Mouse (Mus musculus) stomach, embryonic 14.5 days (tissue): ENCODE data around the gene Stra6l. TPM values are rescaled to one million over a fixed set of nuclear protein-coding genes. Genes with fewer than 3 reads are reported as not detected.

Experiments
- ATAC-seq: fragments of 200-750 bp; cut with Nextera tagmentation; 2 replicates; pipeline ENCODE4 v1.8.0; 2017; ENCODE audit warnings: low read depth, moderate TSS enrichment; ENCODE audit not compliant: insufficient number of reproducible peaks, insufficient read depth, low FRiP score
- H3K27ac ChIP-seq: fragments of 300-500 bp; sonication (generic); 2 replicates; pipeline ENCODE4 v1.5.1; 2014; ENCODE audit warnings: mild to moderate bottlenecking, low read length, moderate library complexity, mixed read lengths
- H3K27me3 ChIP-seq: fragments of 300-500 bp; sonication (generic); 2 replicates; pipeline ENCODE4 v1.6.1; 2014; ENCODE audit warnings: low read length, control low read depth, mixed read lengths; ENCODE audit not compliant: control insufficient read depth, insufficient read depth
- H3K36me3 ChIP-seq: fragments of 300-500 bp; sonication (generic); 2 replicates; pipeline ENCODE4 v1.6.1; 2014; ENCODE audit warnings: mild to moderate bottlenecking, control low read depth, low read length, moderate library complexity, mixed read lengths; ENCODE audit not compliant: control insufficient read depth, insufficient read depth
- H3K4me1 ChIP-seq: fragments of 300-500 bp; sonication (generic); 2 replicates; pipeline ENCODE4 v1.6.1; 2014; ENCODE audit warnings: low read length, control low read depth, mixed read lengths; ENCODE audit not compliant: control insufficient read depth, insufficient read depth
- H3K4me2 ChIP-seq: fragments of 300-500 bp; sonication (generic); replicated peaks from 2 replicates; pipeline ENCODE4 v1.6.1; 2014; ENCODE audit warnings: low read depth, low read length, control low read depth
- H3K4me3 ChIP-seq: fragments of 300-500 bp; sonication (generic); 2 replicates; pipeline ENCODE4 v1.5.1; 2014; ENCODE audit warnings: low read depth, low read length, control low read depth
- H3K9ac ChIP-seq: fragments of 300-500 bp; sonication (generic); replicated peaks from 2 replicates; pipeline ENCODE4 v1.6.1; 2014; ENCODE audit warnings: low read depth, mild to moderate bottlenecking, control low read depth, low read length, moderate library complexity, mixed read lengths
- H3K9me3 ChIP-seq: fragments of 300-500 bp; sonication (generic); 2 replicates; pipeline ENCODE4 v1.6.1; 2016; ENCODE audit warnings: low read depth, low read length, control low read depth; ENCODE audit not compliant: control insufficient read depth
- WGBS: fragments of 180-500 bp; shearing (Covaris S2); extraction: QIAGEN DNeasy Blood & Tissue Kit; methylation state at CpG from one replicate; pipeline ENCODE4 v1.1.7; 2014; 5-methylcytosine and 5-hydroxymethylcytosine counted together
- polyA plus RNA-seq: library from polyadenylated mRNA; unstranded; fragments of >200 nt; fragmentation: Nextera tagmentation; extraction: Ambion mirVana; gene quantifications from 2 replicates; pipeline ENCODE4 v1.2.1, GENCODE M21; 2014

The Stra6l gene
- polyA plus RNA-seq, 1 experiment from 2014 or later, result 0.12 TPM

DNA sequence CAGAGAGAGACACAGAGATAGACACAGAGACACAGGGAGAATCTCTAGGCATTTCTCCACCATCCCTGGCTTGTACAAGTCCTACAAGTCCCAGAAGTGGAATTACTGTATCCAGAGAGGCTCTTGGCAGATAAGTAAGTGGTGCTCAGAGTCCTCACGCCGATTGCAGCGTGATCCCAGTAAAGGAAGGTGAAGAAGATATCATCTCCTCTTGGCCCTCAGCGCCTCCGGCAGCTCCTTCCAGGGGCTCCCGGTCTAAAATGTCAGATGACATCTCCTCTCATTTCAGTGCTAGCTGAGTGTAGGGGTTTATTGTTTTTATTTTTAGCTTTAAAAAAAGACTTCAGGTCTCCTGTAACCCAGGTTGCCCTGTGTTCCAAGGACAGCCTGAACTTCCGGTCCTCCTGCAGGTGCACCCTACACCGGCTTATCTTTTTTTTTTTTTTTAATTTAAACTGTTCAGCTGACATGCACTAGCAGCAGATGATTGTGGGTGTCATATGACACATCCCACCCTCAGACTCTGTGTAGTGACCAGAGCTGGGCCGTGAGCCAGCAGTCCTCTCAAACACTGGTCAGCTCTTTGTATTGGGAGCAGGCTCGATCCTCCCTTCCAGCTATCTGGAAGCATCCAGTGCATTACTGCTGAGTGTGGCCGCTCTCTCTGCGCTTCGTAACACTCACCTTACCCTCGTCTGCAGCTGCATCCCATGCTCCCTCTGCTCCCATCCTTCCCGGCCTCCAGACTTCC, 5.2 kb downstream of the Stra6l start:
- H3K9ac ChIP-seq, result no peak overlapping the region
- H3K4me1 ChIP-seq, result no peaks in the 10 kb centered on the region
- H3K9me3 ChIP-seq, result no peaks in the 10 kb centered on the region
- no peaks in the 10 kb centered on the region for H3K27me3 ChIP-seq
- no peak overlapping the region for H3K27ac ChIP-seq
- ATAC-seq, result no peak
- H3K4me2 ChIP-seq, result no peak overlapping the region
- H3K4me3 ChIP-seq, result no peak overlapping the region
- no peaks in the 10 kb centered on the region for H3K36me3 ChIP-seq
- 64% methylated on average over 15 of the region's 15 CpGs for WGBS

DNA sequence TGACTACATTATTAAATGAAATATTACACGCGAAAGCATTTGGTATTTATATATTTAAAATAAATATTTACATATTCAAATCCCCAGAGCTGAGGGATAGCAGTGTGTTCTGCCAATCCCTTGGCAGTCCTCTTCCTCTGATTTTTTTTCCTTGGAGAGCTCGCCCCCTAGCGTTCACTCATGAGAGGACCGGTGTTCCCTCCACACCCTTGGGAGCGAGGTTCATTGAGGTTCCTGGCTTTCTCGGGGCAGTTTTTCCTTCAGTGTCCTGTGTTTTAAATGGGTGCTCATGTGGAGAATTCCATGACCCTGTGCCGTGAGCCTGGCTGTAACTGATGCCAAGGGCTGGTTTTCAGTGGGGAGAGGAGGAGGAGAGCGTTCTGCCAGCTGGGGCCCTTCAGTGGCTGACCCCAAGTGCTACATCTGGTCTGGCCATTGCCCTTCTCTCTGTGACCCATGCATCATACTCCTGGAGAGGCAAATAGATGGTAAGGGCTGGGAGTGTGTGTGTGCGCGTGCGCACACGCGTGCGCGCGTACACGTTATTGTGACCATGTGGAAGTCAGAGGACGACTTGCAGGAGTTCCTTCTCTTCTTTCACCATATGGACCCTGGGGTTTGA, 7.5 kb downstream of the Stra6l start:
- Histone ChIP-seq H3K4me1 (no peaks in the 10 kb centered on the region), H3K4me3 (no peak overlapping the region), H3K27me3 (no peaks in the 10 kb centered on the region), H3K36me3 (no peaks in the 10 kb centered on the region), H3K9ac (no peak overlapping the region), H3K9me3 (no peaks in the 10 kb centered on the region), H3K27ac (no peak overlapping the region), H3K4me2 (no peak overlapping the region)
- WGBS, result 47% methylated on average over 19 of the region's 19 CpGs
- ATAC-seq, result no peak

DNA sequence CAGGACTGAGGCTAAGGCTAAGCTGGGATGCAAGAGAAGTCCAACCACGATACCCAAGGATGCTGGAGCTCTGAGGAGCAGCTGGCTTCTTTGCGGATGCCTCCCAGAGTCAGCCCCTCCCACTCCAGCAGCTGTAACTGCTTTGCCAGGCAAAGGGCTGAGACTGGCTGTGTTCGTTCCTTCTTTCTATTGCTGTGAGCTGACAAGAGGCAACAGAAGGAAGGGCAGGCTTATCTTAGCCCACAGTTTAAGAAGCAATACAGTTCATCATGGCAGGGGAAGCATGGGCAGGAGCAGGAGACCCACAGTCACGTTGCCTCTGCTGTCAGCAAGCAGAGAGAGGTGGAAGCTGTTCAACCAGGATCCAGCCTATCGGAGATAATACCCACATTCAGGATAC, 12.7 kb downstream of the Stra6l start:
- H3K27ac ChIP-seq, result no peak overlapping the region
- no peaks in the 10 kb centered on the region for H3K27me3 ChIP-seq
- no peaks in the 10 kb centered on the region for H3K36me3 ChIP-seq
- WGBS, result 51% methylated on average over 5 of the region's 5 CpGs
- no peak overlapping the region for H3K9ac ChIP-seq
- H3K4me1 ChIP-seq, result no peaks in the 10 kb centered on the region
- no peaks in the 10 kb centered on the region for H3K9me3 ChIP-seq
- no peak overlapping the region for H3K4me3 ChIP-seq
- no peak overlapping the region for H3K4me2 ChIP-seq
- ATAC-seq, result no peak

- no peaks in the 10 kb centered on the region for H3K4me1 ChIP-seq
- no peak overlapping the region for H3K4me3 ChIP-seq
- WGBS, result 82% methylated on average over 8 of the region's 8 CpGs
- no peaks in the 10 kb centered on the region for H3K9me3 ChIP-seq
- H3K27me3 ChIP-seq, result no peaks in the 10 kb centered on the region
- no peak for ATAC-seq
- H3K36me3 ChIP-seq, result no peaks in the 10 kb centered on the region
- no peak overlapping the region for H3K9ac ChIP-seq
- no peak overlapping the region for H3K27ac ChIP-seq
- H3K4me2 ChIP-seq, result no peak overlapping the region
Observed at GRCm38 (mm10) chr4:45867416-45867815, 19.0 kb downstream of the Stra6l start.

DNA sequence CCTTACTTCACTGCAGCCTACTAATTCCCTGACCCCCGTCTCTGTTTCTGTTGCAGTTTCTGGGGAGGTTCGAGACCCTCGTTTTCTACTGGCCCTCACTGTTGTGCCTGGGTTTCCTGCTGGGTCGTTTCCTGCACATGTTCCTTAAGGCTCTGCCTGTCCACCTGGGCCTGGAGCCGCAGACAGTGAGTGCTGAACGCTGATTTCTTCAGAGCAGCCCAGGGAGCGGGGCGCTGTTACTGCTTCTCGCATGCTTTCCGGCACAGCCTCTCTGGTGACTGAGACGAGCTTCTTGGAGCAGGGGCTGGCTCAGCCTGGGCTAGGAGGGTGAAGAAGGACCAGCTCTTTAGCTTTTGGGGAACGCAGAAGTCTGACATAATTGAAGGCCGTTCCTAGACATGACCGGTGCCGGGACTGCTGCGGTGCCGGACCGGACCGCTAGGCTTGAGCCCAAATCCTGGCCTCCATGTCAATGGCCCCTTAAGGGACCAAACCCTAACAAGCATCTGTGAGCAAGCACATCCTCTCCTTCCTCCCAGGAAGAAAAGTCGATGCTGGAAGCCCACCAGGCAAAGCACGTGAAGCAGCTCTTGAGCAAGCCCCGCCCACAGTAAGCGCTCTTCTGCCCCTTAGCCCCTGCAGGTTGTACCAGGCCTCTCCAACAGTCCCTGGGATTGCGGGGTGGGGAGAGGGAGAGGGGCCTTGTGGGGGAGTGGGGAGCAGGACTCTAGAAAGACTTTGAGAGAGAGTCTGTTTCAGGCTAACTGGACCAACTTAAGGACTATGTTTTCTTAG, 20.8 kb downstream of the Stra6l start:
- H3K36me3 ChIP-seq, result no peaks in the 10 kb centered on the region
- no peak overlapping the region for H3K9ac ChIP-seq
- ATAC-seq, result no peak
- no peak overlapping the region for H3K4me3 ChIP-seq
- peak overlapping the region; percentile 18; the same call in 1 of the 2 replicates for H3K4me2 ChIP-seq
- no peak overlapping the region for H3K27ac ChIP-seq
- no peaks in the 10 kb centered on the region for H3K4me1 ChIP-seq
- H3K9me3 ChIP-seq, result no peaks in the 10 kb centered on the region
- WGBS, result 30% methylated on average over 24 of the region's 24 CpGs
- no peaks in the 10 kb centered on the region for H3K27me3 ChIP-seq

DNA sequence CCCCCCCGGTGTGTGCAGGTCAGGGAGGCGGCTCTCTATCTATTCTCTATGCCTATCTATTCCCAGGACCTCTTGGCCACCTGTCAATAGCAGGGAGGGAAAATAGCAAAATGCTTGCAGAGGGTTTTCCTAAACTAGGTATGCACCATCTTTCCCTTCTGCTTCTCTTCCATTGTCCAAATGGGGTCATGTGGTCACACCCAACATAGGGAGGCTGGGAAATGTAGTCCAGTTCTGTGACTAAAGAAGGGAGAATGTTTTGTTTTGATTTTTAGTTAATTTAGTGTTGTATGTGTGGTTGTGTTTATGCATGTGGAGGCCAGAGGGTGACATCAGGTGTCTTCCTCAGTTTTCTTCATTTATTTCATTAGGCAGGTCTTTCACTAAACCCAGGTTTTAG, 23.7 kb downstream of the Stra6l start:
- Histone ChIP-seq H3K9ac (no peak overlapping the region), H3K27me3 (no peaks in the 10 kb centered on the region), H3K4me3 (no peak overlapping the region), H3K4me2 (no peak overlapping the region), H3K9me3 (no peaks in the 10 kb centered on the region; the same call in 1 of the 2 replicates), H3K27ac (no peak overlapping the region), H3K4me1 (no peaks in the 10 kb centered on the region), H3K36me3 (no peaks in the 10 kb centered on the region)
- 93% methylated on average over 2 of the region's 2 CpGs for WGBS
- ATAC-seq, result no peak

DNA sequence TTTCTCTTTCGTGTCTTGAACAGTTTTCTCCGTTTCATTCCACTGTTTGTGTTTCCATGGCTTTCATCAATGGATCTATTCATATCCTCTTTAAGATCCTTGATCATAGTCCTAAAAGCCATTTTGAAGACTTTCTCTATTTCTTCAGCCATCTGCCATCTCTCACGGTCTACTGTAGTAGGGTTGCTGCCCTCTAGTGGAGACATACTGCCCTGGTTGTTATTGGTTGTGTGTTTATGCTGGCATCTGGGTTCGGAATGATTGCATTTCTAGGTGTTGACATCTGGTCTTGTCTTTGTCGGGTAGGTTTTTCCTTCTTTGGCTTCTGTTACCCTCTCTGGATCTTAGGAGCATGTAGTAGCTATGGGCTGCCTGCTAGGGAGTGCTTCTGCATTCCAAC, 30.5 kb downstream of the Stra6l start:
- H3K27ac ChIP-seq, result no peak overlapping the region
- no peaks in the 10 kb centered on the region; the same call in 1 of the 2 replicates for H3K9me3 ChIP-seq
- no peak overlapping the region for H3K9ac ChIP-seq
- H3K36me3 ChIP-seq, result no peaks in the 10 kb centered on the region
- H3K4me3 ChIP-seq, result no peak overlapping the region
- H3K27me3 ChIP-seq, result no peaks in the 10 kb centered on the region
- H3K4me1 ChIP-seq, result no peaks in the 10 kb centered on the region
- WGBS, result 58% methylated on average over 5 of the region's 5 CpGs
- H3K4me2 ChIP-seq, result no peak overlapping the region
- no peak for ATAC-seq

GRCm38 (mm10) chr4:45882521-45882920, 34.1 kb downstream of the Stra6l start:
- no peaks in the 10 kb centered on the region for H3K36me3 ChIP-seq
- H3K27ac ChIP-seq, result no peak overlapping the region
- ATAC-seq, result no peak
- H3K4me2 ChIP-seq, result no peak overlapping the region
- no peak overlapping the region for H3K9ac ChIP-seq
- no peak overlapping the region for H3K4me3 ChIP-seq
- no peaks in the 10 kb centered on the region for H3K4me1 ChIP-seq
- H3K27me3 ChIP-seq, result no peaks in the 10 kb centered on the region
- 83% methylated on average over 9 of the region's 9 CpGs for WGBS
- no peaks in the 10 kb centered on the region for H3K9me3 ChIP-seq
